Mouse (Mus musculus) lung, postnatal 36 days (tissue): Measurements from ENCODE around the gene Sh3bgr.

Experiments
- DNase-seq: peaks from one replicate; pipeline ENCODE4 v3.0.0; 2022; ENCODE audit warnings: mixed read lengths

Sh3bgr gene

GRCm38 (mm10) chr16:96213027-96213426, 12.8 kb downstream of the Sh3bgr start:
- DNase-seq: no peak

GRCm38 (mm10) chr16:96221491-96221890, 21.2 kb downstream of the Sh3bgr start:
- DNase-seq: no peak

- no peak for DNase-seq
Observed at GRCm38 (mm10) chr16:96221959-96222358, 21.7 kb downstream of the Sh3bgr start.

GRCm38 (mm10) chr16:96222452-96222851, 22.2 kb downstream of the Sh3bgr start:
- DNase-seq: no peak

- DNase-seq: no peak
Observed at GRCm38 (mm10) chr16:96228438-96228837, 28.2 kb downstream of the Sh3bgr start.

- DNase-seq: no peak
Observed at GRCm38 (mm10) chr16:96229044-96229555, 28.9 kb downstream of the Sh3bgr start.

GRCm38 (mm10) chr16:96230411-96230810, 30.2 kb downstream of the Sh3bgr start:
- peak; percentile 89 for DNase-seq

- DNase-seq: no peak
Observed at GRCm38 (mm10) chr16:96231251-96231650, 31.0 kb downstream of the Sh3bgr start.

GRCm38 (mm10) chr16:96231974-96232373, 31.7 kb downstream of the Sh3bgr start:
- no peak for DNase-seq

- DNase-seq: no peak
Observed at GRCm38 (mm10) chr16:96233996-96234395, 33.7 kb downstream of the Sh3bgr start.

- no peak for DNase-seq
Observed at GRCm38 (mm10) chr16:96235366-96235970, 35.2 kb downstream of the Sh3bgr start, which contains the start of gene B3galt5. Gene B3galt5 (plus strand): TSS chr16:96235801.

GRCm38 (mm10) chr16:96244496-96244895, 44.2 kb downstream of the Sh3bgr start:
- no peak for DNase-seq

- DNase-seq: no peak
Observed at GRCm38 (mm10) chr16:96249635-96250034, 49.4 kb downstream of the Sh3bgr start.

GRCm38 (mm10) chr16:96252146-96252545, 51.9 kb downstream of the Sh3bgr start:
- no peak for DNase-seq

- no peak for DNase-seq
Observed at GRCm38 (mm10) chr16:96258429-96258828, 58.2 kb downstream of the Sh3bgr start.

- DNase-seq: no peak
Observed at GRCm38 (mm10) chr16:96271736-96272135, 71.5 kb downstream of the Sh3bgr start.

- DNase-seq: peak; percentile 2
Observed at GRCm38 (mm10) chr16:96272929-96273619, 72.8 kb downstream of the Sh3bgr start.

- DNase-seq: no peak
Observed at GRCm38 (mm10) chr16:96276596-96276995, 76.3 kb downstream of the Sh3bgr start.
